Mouse (Mus musculus) yolk sac, embryonic 10.5 days (tissue): ENCODE data around the gene Crp.

Source experiments
- DNase-seq: peaks from one replicate; pipeline ENCODE4 v3.0.0-alpha.2; 2017; ENCODE audit warnings: low spot score

Gene Crp

DNA sequence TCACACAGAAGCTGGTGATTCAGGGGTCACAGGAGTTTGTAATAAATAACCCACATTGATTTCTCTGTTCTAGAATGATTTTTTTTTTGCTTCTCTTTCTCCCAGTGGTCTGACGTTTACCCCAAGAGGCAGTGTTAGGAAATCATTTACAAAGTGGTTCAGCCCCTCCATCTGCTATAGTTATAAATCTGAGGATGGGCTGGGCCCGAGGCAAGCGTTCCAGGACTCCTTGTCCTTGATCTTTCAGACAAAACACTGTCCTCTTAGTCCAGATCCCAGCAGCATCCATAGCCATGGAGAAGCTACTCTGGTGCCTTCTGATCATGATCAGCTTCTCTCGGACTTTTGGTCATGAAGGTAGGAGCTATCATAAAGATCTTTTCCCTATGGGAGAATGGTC lies at the start of gene Crp:
TSS of gene Crp (plus strand) at position 212 of the 400 bp plus-strand sequence.
- DNase-seq, result no peak

DNA sequence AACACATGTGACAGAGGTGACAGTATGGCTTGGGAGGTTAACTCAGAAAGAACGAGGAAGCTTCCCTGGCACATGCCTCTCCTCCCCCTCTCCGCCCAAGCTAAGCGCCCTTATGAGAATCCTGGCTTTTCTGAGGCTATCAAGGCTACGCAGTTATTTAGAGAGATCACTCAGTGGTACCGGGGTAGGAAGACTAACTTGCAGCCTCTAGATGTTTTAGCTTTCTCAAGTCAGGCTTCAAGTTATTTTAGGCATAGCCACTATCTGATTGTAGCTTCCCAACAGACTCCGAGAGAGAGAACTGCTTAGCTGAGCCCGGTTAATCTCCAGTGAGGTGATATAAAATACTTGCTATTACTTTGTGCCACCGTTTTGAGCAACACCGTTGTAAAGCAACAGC lies 48.5 kb upstream of the Crp start:
- no peak for DNase-seq

- no peak for DNase-seq
These were observed 47.2 kb upstream of the Crp start for GRCm38 (mm10) chr1:172650519-172651287.

- no peak for DNase-seq
These were observed 46.4 kb upstream of the Crp start for GRCm38 (mm10) chr1:172651288-172651987.

GRCm38 (mm10) chr1:172652040-172652662 lies 45.7 kb upstream of the Crp start:
- DNase-seq, result no peak

- no peak for DNase-seq
These were observed 44.0 kb upstream of the Crp start for GRCm38 (mm10) chr1:172653900-172654299.

GRCm38 (mm10) chr1:172657266-172657665 lies 40.6 kb upstream of the Crp start:
- DNase-seq, result no peak

DNA sequence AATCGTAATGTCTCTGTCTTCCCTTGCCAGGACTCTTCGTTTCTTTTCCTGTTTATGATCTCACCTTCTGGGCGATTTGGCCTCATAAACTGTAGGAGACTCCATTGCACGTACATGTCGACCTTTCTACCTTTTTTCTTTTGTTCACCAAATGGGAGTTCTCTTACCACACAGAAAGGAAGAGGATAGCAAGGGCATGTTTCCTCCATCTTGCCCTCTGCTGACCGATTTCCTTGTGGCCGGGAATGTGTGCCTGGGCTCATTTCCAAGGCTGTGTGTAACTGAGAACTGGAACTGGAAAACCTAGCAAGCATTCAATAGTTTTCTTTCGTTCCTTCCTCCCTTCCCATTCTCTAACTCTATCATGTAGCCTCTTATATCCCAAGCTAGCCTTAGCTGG lies 38.2 kb upstream of the Crp start:
- no peak for DNase-seq

DNA sequence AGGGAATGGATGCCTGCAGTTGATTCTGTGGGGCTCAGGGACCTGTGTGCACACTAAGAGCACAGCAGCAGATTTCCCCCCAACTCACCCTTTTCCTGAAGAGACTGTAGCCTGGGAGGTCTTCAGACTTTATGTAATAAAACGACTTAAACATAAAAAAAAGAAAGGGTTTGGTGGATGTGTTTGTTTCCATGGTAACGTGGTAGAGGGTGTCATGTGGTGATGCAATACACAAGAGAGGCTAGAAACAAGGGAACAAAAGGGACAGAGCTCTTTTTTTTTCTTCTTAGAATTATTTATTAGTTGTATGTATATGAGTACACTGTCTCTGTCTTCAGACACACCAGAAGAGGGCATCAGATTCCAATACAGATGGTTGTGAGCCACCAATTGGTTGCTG lies 32.4 kb upstream of the Crp start:
- no peak for DNase-seq

DNA sequence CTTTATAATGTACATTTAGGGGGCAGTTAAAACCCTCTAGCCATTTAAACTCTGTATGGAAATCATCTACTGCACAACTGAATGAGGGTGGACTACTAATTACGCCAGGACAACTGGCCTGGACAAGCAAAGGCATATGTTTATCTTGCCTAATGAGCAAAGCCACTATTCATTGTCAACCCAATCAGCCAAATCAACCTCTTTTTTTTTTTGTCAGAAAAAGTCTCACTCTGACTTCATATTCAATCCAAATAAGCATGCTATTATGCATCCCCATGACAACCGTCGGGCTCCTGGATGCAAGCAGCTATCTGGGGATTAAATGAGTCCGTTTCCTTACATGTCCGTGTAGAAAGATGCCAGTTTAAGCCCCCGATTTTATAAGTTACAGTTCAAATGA lies 30.3 kb upstream of the Crp start:
- DNase-seq, result no peak

DNA sequence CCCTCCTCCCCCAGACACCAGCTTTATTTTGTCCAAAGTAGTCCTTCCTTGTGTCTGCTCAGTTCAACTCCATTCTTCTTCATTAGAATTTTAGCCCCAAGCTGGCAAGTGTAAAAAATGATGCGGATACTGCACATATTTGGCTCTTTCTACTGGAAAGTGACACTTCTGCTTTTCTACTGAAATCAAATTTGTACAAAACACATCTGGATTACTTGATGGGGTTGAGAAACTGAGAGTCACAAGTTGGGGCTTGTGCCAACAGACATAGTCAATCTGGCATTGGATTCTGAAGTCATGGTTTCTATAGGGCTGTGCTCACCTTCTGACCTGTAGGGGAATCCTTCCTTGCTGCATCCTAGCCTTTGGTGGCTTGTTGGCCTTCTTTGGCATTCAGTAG lies 27.1 kb upstream of the Crp start:
- DNase-seq, result no peak

DNA sequence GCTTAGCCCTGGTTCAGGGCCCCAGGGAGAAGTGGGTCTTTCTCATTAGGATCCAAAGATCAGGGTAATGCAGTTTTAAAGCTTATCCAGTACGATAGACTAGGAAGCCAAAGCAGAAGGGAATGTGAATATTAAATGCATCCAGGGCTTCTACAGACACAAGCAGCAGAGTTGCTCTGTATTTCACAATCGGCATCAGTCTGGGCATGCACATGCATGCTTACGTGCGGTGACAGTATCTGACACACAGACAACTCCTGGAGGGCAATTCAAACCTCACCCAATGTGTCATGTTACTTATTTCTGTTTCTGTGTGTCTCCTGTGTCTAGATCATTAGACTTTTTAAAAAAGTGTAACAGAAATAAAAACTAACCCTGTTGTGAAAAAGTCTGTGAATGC lies 17.1 kb upstream of the Crp start:
- DNase-seq, result no peak

- DNase-seq, result no peak
These were observed 14.3 kb upstream of the Crp start for GRCm38 (mm10) chr1:172683551-172683950.

DNA sequence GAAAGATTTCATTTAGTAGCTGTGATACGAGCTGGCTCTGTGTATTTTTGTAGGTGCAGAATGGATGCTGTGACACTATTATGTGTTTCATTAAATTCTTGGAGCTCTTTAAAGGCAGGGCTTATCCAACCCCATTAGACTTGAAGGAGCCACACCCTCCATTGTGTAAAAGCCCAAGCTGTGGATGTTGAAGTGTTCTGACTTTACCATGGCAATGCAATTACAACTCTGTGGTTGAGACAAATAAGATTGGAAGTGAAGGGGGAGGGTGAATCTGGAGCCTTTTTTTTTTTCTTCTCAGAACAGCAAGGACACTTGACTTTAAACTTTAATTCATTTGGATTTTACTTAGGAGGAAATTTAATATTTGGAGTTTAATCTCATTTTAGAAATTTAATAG lies 13.9 kb upstream of the Crp start:
- no peak for DNase-seq

GRCm38 (mm10) chr1:172685178-172685577 lies 12.7 kb upstream of the Crp start:
- DNase-seq, result no peak

GRCm38 (mm10) chr1:172697422-172697821 lies 433 bp upstream of the Crp start:
- DNase-seq, result no peak

DNA sequence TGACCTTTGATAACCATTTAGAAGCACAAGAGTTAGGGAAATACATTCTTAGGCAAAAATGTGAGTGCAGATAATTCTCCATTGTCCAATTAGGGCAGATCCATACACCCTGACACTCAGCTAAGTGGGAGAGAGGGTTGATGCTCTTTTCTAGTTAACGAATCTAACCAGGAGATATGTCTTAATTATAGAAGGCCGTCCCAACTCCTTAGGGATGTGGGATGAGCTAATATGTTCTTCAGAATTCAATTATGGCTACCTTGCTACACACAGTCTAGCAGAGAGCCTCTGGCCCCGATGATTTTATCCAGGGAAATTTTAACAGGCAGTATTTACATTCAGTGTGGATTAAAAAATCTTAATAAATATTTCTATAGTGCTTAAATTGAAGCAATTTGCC lies 3.0 kb downstream of the Crp start:
- DNase-seq, result no peak

- no peak for DNase-seq
These were observed 3.5 kb downstream of the Crp start for GRCm38 (mm10) chr1:172701381-172701780.

- DNase-seq, result no peak
These were observed 4.0 kb downstream of the Crp start for GRCm38 (mm10) chr1:172701901-172702300.

DNA sequence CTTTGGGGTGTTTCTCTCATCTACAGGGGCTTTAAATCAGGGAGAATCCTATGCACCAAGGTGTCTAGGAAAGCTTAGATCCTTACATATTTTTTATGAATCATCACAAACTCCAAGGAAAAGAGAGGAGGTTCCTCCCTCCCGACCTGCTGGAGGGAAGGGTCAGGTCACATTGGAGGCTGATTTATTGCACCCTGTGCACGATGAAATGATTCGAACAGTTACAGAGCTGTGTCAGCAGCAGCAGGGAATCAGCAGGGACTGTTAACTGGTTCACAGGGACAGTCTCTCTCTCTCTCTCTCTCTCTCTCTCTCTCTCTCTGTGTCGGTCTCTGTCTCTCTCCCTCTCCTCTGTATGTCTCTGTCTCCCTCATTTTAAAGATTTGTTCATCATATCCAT lies 6.9 kb downstream of the Crp start:
- no peak for DNase-seq

- DNase-seq, result no peak
These were observed 8.4 kb downstream of the Crp start for GRCm38 (mm10) chr1:172706243-172706642.

DNA sequence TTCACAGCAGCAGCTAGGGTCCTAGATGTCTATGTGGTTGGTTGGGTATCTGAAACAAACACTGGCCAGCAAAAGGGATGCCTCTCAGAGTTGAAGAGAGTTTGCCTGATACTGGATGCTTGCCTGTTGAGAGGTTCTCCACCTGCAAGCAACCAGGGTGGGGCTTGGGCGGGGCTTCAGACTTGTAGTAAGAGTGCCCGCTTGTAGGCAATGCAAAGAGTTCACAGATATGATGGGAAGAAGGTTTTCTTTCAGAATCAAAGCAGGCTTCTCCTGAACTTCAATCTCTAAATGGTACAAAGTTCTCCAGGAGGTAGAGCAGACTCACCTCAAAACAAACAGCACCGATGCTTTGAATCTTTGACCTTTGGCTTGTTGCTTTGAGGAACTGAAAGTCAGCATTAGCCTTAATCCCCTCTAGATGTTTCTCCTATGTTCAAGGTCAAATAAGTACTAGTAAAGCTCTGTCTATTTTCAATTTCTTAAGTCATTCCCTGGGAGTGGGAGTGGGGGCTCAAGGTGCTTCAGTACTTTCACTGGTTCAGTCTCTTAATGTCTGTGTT lies 12.0 kb downstream of the Crp start:
- no peak for DNase-seq

DNA sequence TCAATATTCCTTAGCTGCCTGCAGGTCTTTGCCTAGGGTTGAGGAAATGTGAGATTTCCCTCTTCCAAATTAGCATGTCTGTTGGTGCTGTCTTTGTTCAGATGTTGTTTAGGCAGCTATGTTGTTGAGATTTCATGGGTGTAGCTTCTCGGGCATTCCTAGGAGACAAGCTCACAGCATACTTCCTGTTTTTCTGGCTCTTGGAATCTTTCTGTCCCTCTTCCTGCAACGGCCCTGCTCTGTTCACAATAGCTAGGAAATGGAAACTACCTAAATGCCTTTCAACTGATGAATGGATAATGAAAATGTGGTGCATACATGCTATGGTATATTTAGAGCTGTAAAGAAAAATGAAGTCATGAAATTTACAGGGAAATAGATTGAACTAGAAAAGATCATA lies 13.5 kb downstream of the Crp start:
- no peak for DNase-seq
